Mouse (Mus musculus): Measurements from ENCODE around the gene Lrrc75a.

Lrrc75a gene

DNA sequence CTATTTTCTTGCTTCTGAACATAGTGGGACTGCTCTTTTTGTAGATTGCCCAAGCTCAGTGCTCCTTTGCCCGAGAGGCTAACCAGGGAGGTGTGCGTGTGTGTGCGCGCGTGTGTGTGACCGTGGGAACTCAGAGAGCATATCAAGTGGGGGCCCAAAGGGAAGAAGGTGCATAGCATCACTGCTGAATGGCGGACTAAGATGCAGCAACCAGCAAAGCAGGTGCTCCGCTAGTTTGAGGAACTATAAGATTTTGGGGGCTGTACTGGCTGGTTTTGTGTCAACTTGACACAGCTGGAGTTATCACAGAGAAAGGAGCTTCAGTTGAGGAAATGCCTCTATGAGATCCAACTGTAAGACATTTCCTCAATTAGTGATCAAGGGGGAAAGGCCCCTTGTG is 27.2 kb downstream of the Lrrc75a start:
- no peak for DNase-seq (ENCODE audit: low read depth, low spot score)

DNA sequence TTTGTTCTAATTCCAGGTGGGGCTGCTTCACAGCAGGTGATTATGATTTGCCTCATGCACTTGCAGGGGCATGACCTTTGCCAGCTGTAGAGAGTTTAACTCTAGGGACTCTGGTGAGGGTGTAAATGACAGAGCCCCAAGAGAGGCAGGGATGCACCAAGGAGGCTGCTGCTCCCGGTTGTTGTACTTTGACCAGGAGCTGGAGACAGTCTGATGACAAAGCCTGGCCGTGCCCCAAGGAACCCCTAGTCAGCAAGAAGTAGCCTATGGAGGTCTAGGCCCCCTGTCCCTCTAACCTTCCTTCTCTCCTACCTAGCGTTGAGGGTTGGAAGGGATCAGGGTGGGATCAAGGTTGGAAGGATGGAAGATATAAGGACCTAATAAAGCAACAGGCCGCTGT is 32.9 kb downstream of the Lrrc75a start:
- no peak for DNase-seq (ENCODE audit: low read depth, low spot score)

DNA sequence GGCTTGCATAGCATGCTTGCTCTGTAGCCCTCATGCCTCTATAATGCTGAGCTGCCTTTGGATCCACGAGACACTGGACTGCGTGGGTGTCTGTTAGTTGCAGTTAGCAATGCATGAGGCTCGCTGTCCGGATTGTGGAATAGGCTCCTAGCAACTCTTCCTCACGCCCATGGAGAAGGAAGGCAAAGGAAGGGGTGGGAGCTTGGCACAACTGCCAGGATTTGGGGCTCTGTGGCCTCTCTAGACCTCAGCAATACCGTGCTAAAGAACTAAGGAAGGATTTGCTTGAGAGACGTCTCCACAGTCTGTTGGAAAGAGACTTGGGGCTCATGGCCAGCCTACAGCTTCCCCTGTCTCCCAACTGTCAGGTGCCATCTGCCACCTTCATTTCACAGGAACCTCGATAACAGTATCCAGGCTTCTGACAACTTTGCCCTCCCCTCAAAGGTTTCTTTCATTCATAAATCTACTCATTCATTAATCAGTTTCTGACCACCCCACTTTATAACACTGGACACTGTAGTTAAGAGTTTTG is 33.4 kb downstream of the Lrrc75a start:
- DNase-seq (ENCODE audit: low read depth, low spot score): no peak

DNA sequence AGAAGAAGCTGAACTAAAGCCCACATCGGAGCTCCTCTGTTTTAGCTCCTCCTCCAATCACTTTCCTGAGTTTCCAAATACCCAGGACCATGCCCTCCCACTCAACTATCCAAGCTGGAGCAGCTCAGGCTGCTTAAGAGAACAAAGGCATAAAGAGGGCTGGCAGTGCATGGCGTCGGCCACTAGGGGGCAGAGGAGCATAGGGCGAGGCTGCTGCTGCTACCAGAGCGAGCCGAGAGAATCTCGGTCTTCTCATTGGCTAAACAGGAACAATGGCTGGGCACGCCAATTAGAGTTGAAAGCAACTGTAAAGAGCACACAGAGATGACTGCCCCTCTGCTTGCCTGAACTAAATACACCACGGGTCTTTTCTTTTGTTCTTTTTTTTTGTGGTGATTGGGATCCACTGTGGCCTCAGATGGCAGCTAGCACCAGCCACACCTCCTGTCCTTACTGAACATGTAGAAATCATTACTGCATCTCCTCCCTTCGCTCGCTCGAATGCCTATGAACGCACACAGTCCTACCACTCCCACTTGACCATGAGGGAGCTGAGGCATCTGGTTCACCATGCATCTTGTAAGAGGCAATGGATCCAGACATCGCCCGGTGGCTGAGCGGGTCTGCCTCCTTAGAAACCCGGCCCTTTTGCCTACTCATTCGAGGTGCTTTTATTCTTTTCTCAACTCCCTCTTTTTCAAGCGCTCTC is 34.5 kb downstream of the Lrrc75a start:
- DNase-seq (ENCODE audit: low read depth, low spot score): peak; percentile 87

DNA sequence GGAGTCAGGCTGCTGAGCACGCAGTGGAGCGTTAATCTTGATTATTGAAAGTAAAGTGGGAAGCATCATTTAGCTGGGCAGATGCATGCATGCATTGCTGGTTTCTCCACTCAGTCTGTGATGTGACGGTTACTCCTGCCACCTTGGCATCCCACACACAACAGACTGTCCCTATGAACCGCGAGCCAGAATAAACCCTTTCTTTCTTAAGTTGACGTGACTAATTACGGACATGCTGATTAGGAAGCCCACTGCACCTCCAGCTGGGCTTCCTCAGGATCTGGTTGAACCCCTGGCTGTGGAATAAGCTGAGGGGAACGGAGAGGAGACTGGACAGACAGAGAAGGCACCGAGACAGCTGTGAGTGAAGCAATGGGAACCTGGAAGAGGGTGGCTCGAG is 35.7 kb downstream of the Lrrc75a start:
- no peak for DNase-seq (ENCODE audit: low read depth, low spot score)

DNA sequence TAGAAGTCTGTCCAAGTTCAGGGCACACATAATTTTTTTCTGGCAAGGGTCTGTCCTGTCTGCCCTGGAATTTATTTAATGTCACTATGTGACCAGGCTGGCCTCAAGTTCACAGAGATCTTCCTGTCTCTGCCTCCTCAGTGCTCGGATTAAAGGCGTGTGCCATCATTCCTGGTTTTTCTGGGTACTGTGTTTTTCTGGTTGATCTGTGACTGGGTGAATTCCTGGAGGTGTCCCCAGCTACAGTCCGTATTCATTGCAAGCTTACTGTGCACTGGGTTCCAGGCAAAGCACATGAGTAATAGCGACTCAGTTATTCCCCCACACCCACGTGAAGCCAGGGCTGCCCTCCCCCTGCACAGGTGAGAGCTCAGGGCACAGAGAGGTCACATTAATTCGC is 38.0 kb downstream of the Lrrc75a start:
- no peak for DNase-seq (ENCODE audit: low read depth, low spot score)

DNA sequence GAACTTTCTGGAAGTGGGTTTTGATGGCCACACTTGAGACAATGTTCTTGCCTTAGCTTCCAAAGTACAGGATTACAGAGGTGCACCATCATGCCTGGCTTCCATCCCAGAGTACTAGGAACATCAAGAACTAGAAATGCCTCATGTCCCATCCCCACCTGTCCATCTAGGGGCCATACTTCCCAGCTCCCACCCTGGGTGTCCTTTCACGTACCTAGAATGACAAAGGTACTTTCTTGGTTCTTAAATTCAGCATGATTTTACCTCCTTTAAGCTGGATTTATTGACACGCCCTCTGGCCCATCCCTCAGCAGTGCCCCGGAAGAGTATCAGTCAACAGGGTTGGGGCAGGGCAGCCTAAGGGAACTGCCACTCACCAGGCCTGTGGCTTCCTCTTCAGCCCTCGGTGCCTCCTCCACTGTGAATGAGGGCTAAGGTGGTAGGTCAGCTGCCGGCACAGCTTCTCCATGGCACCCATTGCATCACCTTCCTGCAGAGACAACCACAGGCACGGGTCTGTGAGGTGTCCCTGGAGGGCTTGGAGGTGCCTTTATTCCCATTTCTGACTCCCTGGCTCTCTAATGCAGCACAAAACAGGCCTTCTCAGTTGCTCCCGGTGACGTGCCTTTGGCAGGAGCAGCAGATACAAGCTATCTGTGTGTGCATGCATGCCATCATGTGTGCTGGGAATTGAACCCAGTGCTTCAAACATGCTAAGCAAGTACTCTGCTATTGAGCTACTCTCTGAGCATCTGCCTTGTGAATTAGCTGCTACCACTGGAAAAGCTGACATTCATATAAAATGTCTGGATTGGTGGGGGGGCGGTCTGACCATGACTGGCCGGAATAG is 39.3 kb downstream of the Lrrc75a start:
- DNase-seq (ENCODE audit: low read depth, low spot score): no peak

DNA sequence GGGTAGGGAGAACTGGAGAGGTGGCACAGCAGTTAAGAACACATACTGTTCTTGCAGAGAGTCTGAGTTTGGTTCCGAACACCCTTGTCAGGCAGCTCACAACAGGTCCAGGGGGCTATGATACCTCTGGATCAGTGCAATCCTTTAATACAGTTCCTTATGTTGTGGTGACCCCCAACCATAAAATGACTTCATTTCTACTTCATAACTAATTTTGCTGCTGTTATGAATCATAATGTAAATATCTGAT is 40.4 kb downstream of the Lrrc75a start:
- DNase-seq (ENCODE audit: low read depth, low spot score): no peak

DNA sequence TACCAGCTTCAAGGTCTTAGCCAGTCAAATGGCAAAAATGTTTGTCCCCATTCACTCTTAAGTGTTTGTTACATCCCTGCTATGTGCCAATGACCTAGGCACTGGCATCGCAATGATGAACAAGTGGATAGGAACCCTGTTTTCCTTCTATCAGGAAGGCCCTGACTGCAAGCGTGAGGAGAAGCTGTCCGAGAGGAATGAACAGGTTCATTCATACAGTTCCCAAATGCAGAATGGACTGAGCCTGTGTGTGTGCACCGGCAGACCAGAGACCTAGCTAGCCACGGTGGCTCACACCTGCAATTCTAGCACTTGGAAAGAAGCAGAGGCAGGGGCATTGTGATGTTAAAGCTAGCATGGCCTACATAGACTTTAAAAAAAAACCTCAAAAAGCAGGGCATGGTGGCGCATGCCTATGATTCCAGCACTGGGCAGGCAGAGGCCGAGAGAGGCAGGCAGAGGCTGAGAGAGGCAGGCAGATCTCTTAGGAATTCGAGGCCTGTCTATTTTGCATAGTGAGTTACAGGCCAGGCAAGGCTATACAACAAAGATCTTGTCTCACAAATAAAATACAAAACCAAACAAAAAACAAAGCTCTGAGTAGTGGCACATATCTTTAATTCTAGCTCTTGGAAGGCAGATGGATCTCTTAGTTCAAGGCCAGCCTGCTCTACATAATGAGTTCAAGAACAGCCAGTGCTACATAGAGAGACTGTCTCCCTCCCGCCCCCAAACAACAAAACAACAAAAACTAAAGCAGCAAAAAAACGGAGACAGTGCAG is 41.0 kb downstream of the Lrrc75a start:
- no peak for DNase-seq (ENCODE audit: low read depth, low spot score)

DNA sequence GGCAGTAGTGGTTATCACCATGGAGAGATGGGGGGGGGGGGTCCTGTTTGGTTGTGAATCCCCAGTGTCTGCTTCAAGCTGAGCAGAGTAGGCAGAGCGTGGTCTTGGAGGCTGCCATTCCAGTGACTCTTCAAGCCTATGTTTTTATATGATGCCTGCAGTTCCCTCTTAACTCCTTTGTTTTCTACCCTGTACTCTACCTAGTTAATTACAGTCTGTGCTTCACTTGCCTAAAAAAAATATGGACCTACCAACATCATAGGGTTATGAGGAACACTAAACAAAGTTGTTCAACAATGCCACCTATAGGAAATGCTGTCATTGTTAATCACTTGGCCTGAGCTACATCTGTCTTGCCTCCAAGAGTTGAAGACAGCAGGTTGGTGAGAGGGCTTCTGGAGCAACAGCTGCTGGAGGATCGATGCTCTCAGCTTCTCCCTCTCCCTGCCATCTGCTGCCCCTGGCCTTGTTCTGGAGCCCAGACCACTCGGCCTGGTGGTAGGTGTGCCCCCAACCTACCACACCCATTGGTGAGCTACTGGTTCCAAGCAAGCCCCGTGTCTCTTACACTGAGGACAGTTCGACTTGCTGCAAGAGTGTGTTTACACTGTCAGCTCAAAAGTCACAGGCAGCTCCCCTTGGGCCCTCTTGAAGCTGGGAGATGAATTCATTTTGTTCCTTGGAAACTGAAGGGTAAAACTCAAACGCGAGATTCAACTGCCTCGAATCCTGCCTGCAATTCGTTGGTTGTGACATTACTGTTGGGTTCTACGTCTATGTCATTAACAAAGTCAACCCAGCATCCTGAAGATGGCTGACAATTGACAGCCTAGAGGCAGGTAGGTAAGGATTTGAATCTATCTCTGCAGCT is 41.8 kb downstream of the Lrrc75a start:
- DNase-seq (ENCODE audit: low read depth, low spot score): no peak

DNA sequence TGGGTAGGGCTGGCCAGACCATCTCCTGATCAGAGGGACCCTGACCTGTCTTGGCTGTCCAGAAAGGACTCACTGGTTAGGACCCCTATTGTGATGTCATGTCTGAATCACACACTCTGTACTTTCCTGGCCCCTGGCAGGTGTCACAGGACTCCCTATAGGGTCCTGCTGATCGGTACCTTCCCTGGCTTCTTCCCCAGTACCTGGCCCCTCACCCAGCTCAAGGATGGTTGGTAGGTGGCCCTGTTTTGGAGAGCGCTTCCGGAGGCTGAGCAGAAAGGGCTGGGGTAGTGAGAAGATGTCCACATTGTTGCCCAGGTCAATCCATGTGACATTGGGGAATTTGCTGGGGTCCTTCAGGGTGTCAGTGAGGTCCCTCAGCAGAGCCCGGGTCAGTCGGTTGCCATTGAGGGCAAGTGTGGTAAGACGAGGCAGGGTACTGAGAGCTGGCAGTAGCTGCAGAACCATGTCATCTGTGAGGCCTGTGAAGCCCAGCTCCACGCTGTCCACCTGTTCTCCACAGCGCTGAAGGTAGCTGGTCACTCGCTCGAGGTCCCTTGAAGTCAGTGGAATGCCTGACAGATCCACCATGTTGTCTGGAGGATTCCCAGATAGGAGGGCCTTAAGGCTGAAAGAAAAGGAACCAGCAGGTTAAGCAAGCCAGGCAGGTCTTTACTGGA is 42.6 kb downstream of the Lrrc75a start:
- no peak for DNase-seq (ENCODE audit: low read depth, low spot score)

DNA sequence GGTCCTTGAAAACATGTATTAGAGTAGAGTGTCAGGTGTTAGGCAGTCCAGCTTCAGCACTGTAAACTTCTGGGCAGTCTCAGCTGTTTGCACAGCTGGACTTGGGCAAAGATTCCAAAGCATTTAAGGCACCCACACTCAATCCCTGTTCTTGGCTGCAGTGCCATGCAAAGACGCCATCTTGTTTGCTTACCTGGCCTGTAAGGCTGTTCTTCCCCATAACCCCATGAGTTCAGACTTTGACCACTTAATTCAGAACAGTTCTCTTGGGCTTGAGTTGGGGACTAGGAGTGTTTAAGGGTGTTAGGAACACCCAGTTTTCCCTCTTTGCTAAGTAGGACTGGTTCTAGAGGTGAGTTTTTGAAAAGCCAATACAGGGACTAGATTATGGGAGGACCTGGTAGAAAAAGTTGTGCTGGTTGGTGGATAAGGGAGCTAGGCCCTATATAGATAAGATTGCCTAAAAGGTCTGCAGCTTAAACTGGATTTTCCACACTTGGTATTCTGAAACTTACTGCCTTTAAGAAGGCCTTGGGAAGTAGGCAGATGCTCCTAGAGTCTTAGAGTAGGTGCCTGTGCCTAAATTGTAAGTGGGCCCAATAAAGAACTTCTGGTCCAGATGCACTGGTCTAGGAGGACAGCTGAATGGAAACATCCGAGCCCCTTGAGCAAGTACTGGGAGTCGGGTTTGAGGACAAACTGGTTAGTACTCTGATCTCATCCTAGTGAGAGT is 43.3 kb downstream of the Lrrc75a start:
- no peak for DNase-seq (ENCODE audit: low read depth, low spot score)

DNA sequence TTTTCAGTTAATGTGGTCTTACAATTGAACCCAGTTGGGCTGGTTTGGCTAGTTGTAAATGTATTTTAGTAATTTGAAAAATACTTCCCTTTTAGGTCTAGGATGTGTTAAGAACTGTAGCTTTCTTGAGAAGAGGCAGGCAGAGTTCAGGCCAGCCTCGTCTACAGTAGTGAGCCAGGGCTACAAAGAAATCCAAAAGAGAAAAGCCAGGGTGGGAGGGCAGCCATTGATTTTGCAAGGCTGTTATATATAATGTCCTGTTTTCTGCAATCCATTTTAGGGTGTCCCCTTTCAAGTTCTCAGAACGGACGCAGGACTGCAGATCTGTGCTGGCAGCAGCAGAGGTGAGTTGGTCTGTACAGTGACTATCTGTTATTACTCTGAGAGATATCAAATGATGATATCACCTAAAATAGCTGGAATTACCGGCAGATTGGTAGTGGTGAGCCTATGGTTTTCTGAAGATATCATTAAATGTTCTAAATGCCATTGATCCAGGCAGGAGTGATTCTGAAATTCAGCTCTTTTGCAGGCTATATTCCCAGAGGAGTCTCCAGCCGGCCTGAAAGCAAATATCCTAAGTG is 44.1 kb downstream of the Lrrc75a start:
- no peak for DNase-seq (ENCODE audit: low read depth, low spot score)

DNA sequence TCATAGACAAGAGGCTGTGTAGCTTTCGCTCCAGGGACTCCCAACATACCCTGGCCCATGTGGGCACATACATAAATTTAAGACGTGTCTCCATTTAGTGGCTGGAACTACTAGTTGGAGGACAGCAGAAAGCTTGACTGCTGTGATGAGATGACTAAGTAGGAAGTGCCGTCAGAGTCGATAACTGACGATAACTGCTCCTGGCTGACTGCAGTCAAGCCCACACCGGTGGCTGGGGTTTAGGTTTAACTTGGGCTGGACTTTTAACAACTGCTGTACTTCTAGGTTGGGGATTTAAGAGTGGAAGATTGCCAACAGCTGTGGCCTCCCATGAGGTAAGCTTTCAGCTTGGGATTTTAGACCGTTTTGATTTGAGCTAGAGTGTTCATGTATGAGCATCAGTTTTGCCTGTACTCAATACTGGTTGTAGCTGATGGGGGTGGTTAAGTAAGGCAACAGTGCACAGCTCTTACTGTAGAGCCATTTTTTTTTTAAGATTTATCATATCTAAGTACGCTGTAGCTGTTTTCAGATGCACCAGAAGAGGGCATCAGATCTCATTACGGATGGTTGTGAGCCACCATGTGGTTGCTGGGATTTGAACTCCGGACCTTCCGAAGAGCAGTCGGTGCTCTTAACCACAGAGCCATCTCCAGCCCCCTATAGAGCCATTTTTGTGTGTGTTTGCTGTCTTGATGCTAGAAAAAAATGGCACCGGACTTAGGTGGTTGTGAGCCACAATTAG is 44.8 kb downstream of the Lrrc75a start:
- peak; percentile 42 for DNase-seq (ENCODE audit: low read depth, low spot score)

DNA sequence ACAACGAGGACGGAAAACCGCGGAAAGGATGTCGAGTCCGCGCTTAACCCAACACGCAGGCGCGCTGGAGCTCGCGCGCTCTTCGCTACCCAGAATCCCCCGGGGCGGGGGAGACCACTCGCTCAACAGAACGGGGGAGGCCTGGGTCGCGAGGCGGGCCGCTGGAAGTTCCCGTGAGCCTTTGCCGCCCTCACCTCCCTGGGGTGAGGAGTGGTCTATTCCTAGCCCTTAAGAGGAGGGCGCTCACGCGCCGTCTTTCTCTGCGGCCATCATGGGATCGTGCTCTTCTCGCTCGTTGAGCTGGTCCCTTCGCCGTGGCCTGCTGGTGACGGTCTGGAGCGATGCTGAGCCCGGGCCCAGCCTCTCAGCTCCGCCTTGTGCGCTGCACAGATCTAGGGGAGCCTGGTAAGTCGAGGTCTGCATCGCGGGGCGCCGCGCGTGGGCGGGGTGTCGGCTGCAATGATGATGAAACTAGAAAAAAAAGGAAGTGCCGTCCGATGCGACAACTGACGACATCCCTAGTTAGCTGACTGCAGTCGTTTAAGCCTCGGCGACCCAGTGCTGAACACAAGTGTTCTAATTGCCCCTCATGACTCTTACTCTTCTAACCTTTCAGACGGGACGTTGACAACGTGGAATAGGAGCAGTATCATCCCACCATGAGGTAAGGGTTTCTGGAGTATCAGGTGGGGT is 45.6 kb downstream of the Lrrc75a start:
- peak; percentile 98 for DNase-seq (ENCODE audit: low read depth, low spot score)

DNA sequence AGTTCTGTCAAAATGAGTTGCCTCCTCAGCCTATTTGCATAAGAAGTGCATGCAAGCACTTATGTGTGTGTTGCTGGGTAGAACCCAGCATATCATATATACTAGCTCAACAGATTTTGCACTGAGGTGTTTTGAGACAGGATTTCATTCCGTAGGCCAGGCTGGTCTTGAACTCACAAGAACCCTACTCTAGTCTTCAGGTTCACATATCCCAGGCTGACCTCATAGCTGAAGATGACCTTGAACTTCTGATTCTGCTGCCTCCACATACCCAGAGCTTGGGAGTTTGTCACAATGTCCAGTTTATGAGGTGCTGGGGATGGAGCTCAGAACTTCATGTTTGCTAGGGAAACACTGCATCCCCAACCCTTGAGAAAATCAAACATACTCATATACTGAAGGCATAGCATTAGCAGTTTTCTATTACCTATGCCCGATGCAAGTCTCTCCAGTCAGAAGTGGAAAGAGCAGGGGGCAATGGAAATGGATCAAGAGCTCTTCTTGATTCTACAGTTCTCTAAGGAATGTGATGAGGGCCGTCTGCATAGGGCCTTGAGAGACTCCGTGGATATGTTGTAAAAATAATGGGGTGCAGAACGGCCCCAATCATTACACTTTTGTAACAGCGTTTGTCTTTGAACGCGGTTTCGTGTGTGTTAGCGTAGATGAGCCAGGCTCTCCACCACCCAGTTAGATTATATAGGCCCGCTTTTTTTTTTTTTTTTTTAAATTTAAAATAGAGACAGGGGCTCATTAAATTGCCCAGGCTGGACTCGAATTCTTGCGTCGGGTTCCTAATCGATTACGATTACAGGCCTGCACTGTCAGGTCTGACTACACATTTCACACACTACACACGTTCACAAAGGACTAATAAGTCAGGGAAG is 46.3 kb downstream of the Lrrc75a start:
- no peak for DNase-seq (ENCODE audit: low read depth, low spot score)

DNA sequence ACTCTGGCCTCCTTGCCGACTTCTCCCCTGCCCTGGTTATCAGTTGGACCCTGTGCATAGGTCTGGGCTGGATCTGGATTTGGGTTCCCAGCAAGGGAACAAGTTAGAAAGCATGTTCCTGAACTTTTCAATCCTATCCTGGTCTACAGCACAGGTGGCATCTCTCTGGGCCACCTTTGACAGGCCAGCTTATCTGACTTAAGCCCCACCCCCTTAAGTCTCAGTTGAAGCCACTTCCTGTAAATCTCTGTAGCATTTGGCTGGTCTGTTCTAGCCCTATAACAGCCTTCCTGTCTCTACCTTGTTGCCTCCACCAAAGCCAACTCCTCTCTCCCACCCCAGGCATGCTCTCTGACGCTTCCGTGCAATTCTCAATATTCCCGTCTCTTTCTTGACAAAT is 49.8 kb downstream of the Lrrc75a start:
- DNase-seq (ENCODE audit: low read depth, low spot score): no peak

All from skeletal muscle tissue, adult 2 months (tissue).